Mouse (Mus musculus): Measurements from ENCODE around the gene Bid.

DNA sequence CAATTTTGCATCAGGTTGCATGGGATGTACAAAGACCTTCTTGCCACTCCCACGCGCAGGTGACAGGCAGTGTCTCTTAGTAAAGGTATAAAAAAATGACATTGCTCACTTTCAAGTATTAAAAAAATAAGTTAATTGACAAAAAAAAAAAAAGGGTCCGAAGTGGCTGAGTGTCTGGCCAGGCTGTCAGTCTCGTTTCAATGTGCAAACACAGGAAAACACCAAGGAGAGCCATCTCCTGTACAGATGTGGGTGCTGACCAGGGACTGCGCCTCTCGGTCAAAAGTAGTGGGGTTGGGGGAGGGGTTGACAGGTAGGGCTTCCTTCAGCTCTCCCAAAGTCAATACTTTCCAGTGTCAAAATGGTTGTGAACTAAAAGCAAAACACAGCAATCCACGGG, 17.0 kb upstream of the Bid start:
- TF ChIP-seq MAZ (IDR thresholded peaks at IDR 0.05; ENCODE audit: low read depth, low read length) = no peak
- TF ChIP-seq MAX (IDR thresholded peaks at IDR 0.05; ENCODE audit: low read length) = no peak
- TF ChIP-seq USF1 (IDR thresholded peaks at IDR 0.05; ENCODE audit: low read depth, low read length) = no peak

Measured in MEL (cell line).